Mouse (Mus musculus): ENCODE data around the gene Gm21970. TPM values are rescaled to one million over a fixed set of nuclear protein-coding genes. Genes with fewer than 3 reads are reported as not detected.

Gm21970 gene
- polyA plus RNA-seq, 1 experiment from 2014 or later: not detected

GRCm38 (mm10) chr16:91354599-91354998 is 36.9 kb upstream of the Gm21970 start:
- Histone ChIP-seq H3K27me3 (replicated peaks; ENCODE audit: control insufficient read depth, insufficient read depth, low read length) (peaks cover 23% of the 10 kb centered on the region), H3K4me2 (ENCODE audit: low read length) (no peak overlapping the region), H3K27ac (ENCODE audit: low read length) (no peak overlapping the region), H3K9me3 (ENCODE audit: control insufficient read depth, low read length) (no peaks in the 10 kb centered on the region), H3K9ac (replicated peaks; ENCODE audit: low read depth, low read length) (no peak overlapping the region), H3K36me3 (ENCODE audit: control insufficient read depth, insufficient read depth) (no peaks in the 10 kb centered on the region), H3K4me1 (replicated peaks; ENCODE audit: control insufficient read depth, insufficient read depth, low read length) (no peaks in the 10 kb centered on the region), H3K4me3 (replicated peaks; ENCODE audit: low read length) (no peak overlapping the region)
- no peak for ATAC-seq
- 81% methylated on average over 4 of the region's 4 CpGs for WGBS

DNA sequence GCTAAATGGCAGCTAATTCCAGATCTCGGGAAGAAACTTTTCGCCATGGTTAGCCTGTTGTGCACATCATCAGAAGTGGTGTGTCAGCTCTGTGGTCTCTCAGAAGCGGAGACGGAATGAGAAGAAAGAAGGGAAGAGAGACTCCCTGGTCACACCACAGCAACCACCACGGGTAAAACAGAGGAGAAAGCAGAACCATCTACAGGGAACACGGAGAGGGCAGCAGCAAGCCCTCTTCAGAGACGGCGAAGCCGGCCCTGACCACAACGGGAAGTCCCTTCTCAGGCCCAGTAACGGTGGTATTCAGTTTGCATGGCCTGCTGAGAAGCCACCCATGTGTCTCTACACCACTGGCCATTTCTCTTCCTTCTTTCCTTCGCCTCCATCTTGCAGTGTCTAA is 36.4 kb upstream of the Gm21970 start:
- Histone ChIP-seq H3K4me3 (replicated peaks; ENCODE audit: low read length) (no peak overlapping the region), H3K4me2 (ENCODE audit: low read length) (no peak overlapping the region), H3K27me3 (replicated peaks; ENCODE audit: control insufficient read depth, insufficient read depth, low read length) (peaks cover 23% of the 10 kb centered on the region), H3K9ac (replicated peaks; ENCODE audit: low read depth, low read length) (no peak overlapping the region), H3K4me1 (replicated peaks; ENCODE audit: control insufficient read depth, insufficient read depth, low read length) (no peaks in the 10 kb centered on the region), H3K36me3 (ENCODE audit: control insufficient read depth, insufficient read depth) (no peaks in the 10 kb centered on the region), H3K27ac (ENCODE audit: low read length) (no peak overlapping the region), H3K9me3 (ENCODE audit: control insufficient read depth, low read length) (no peaks in the 10 kb centered on the region)
- no peak for ATAC-seq
- WGBS: 81% methylated on average over 12 of the region's 12 CpGs

DNA sequence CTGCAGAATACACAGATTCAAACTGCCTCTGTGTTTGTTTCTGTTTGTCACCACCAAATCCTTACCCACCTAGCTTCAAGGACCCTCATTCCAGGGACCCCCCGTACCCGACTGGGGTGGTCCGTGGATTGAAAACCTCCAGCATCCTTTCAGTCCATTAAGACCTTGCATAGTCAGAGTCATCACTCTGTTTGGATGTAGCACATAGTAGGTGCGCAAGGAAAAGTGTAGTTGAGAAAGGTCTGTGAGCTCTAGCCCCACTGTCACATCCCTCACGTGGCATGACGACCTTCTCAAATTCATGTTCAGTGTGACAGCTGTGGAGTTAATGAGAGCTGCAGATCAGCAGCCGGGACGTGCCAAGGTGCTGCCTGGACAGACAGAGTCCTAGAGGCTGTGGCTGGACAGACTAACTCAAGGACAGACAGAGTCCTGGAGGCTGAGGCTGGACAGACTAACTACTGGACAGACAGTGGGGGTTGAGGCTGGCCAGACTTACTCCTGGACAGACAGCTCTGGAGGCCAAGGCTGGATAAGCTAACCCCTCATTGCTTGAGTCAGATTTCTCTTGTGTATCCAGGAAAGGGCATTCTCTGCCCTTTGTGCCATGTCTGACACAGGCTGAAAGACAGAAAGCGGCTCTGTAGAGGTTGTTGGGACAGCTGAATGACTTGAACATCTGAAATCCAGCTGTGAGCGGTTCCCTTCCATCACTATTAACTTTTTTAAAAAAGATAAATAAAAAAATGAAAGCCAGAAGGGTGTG is 34.6 kb upstream of the Gm21970 start:
- no peak overlapping the region for H3K27ac ChIP-seq (ENCODE audit: low read length)
- H3K9ac ChIP-seq (replicated peaks; ENCODE audit: low read depth, low read length): no peak overlapping the region
- no peak overlapping the region for H3K4me3 ChIP-seq (replicated peaks; ENCODE audit: low read length)
- ATAC-seq: no peak
- no peaks in the 10 kb centered on the region for H3K9me3 ChIP-seq (ENCODE audit: control insufficient read depth, low read length)
- no peaks in the 10 kb centered on the region for H3K36me3 ChIP-seq (ENCODE audit: control insufficient read depth, insufficient read depth)
- 71% methylated on average over 10 of the region's 10 CpGs for WGBS
- H3K4me2 ChIP-seq (ENCODE audit: low read length): no peak overlapping the region
- no peaks in the 10 kb centered on the region for H3K4me1 ChIP-seq (replicated peaks; ENCODE audit: control insufficient read depth, insufficient read depth, low read length)
- H3K27me3 ChIP-seq (replicated peaks; ENCODE audit: control insufficient read depth, insufficient read depth, low read length): peaks cover 19% of the 10 kb centered on the region

DNA sequence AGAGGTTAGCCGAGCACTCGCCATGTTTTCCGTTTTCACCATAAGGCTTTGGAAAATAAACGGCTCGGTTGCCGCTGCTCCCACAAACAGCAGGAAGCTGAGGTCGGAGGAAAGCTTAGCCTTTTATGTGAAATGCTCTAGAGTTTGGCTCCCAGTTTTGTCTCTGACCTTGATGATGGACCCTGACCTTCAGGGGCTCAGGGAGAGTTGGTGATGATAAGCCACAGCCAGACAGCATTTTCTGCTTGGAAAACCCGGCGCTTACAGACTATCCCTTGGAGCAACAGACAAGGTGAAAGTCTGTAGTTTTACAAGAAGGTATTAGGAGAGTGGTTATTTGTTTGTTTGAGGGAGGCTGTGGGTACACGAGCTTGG is 34.0 kb upstream of the Gm21970 start:
- no peak overlapping the region for H3K4me3 ChIP-seq (replicated peaks; ENCODE audit: low read length)
- 66% methylated on average over 10 of the region's 10 CpGs for WGBS
- no peaks in the 10 kb centered on the region for H3K36me3 ChIP-seq (ENCODE audit: control insufficient read depth, insufficient read depth)
- no peak overlapping the region for H3K9ac ChIP-seq (replicated peaks; ENCODE audit: low read depth, low read length)
- H3K4me2 ChIP-seq (ENCODE audit: low read length): no peak overlapping the region
- no peak for ATAC-seq
- no peak overlapping the region for H3K27ac ChIP-seq (ENCODE audit: low read length)
- peaks cover 19% of the 10 kb centered on the region for H3K27me3 ChIP-seq (replicated peaks; ENCODE audit: control insufficient read depth, insufficient read depth, low read length)
- H3K9me3 ChIP-seq (ENCODE audit: control insufficient read depth, low read length): no peaks in the 10 kb centered on the region
- no peaks in the 10 kb centered on the region for H3K4me1 ChIP-seq (replicated peaks; ENCODE audit: control insufficient read depth, insufficient read depth, low read length)

- Histone ChIP-seq H3K9ac (replicated peaks; ENCODE audit: low read depth, low read length) (no peak overlapping the region; the same call in 1 of the 2 replicates), H3K27ac (ENCODE audit: low read length) (no peak overlapping the region), H3K4me2 (ENCODE audit: low read length) (no peak overlapping the region), H3K36me3 (ENCODE audit: control insufficient read depth, insufficient read depth) (no peaks in the 10 kb centered on the region), H3K9me3 (ENCODE audit: control insufficient read depth, low read length) (no peaks in the 10 kb centered on the region), H3K4me1 (replicated peaks; ENCODE audit: control insufficient read depth, insufficient read depth, low read length) (no peaks in the 10 kb centered on the region; the same call in 1 of the 2 replicates), H3K27me3 (replicated peaks; ENCODE audit: control insufficient read depth, insufficient read depth, low read length) (peaks cover 12% of the 10 kb centered on the region), H3K4me3 (replicated peaks; ENCODE audit: low read length) (no peak overlapping the region)
- whole genome bisulfite sequencing: 36% methylated on average over 8 of the region's 8 CpGs
- ATAC-seq: peak; percentile 73; the same call in 1 of the 2 replicates
Observed at GRCm38 (mm10) chr16:91358555-91358954, 33.0 kb upstream of the Gm21970 start.

- no peaks in the 10 kb centered on the region; the same call in 1 of the 2 replicates for H3K4me1 ChIP-seq (replicated peaks; ENCODE audit: control insufficient read depth, insufficient read depth, low read length)
- WGBS: 91% methylated on average over 13 of the region's 13 CpGs
Observed at GRCm38 (mm10) chr16:91359531-91359930, 32.0 kb upstream of the Gm21970 start.

DNA sequence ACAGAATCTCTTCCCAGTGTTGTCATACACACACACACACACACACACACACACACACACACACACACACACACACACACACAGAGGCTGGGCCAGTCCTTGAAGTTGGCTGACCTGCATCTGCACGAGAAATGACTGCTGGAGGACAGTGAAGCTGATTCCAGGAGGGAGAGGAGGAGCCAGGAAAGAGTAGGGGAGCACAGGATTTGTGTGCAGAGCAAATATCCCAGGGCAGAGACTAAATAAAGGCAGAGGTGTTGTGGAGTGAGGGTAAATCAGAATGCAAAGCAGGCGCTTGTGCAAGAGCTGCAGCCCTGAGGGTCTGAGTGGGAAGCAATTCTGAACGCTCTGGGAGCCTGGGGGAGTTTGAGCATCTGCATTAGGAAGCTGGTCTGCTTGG is 31.4 kb upstream of the Gm21970 start:
- H3K36me3 ChIP-seq (ENCODE audit: control insufficient read depth, insufficient read depth): no peaks in the 10 kb centered on the region

More at GRCm38 (mm10) chr16:91359531-91359930, 32.0 kb upstream of the Gm21970 start:
- Histone ChIP-seq H3K27ac (ENCODE audit: low read length) (no peak overlapping the region), H3K36me3 (ENCODE audit: control insufficient read depth, insufficient read depth) (no peaks in the 10 kb centered on the region), H3K27me3 (replicated peaks; ENCODE audit: control insufficient read depth, insufficient read depth, low read length) (peaks cover 11% of the 10 kb centered on the region; the same call in 1 of the 2 replicates), H3K9ac (replicated peaks; ENCODE audit: low read depth, low read length) (no peak overlapping the region), H3K4me2 (ENCODE audit: low read length) (no peak overlapping the region), H3K4me3 (replicated peaks; ENCODE audit: low read length) (no peak overlapping the region), H3K9me3 (ENCODE audit: control insufficient read depth, low read length) (no peaks in the 10 kb centered on the region)
- ATAC-seq: no peak

DNA sequence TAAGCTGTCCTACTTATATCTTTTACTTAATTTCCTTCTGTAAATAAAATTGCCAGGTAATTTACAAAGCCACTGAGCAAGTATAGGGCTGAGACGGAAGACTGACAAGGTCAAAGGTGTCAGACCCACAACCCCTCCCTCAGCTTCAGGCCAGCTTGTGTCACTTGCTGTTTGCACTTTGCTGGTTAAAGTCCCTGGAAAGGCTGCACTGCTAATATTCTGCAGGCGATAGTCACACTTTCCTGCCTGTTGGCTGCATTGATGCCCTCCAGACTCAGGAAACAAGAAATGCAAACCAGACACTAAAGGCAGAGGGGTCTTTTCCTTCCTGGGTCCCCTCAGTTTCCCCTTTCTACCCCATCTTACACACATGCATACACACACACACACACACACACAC is 29.5 kb upstream of the Gm21970 start:
- H3K36me3 ChIP-seq (ENCODE audit: control insufficient read depth, insufficient read depth): no peaks in the 10 kb centered on the region
- no peak overlapping the region for H3K9ac ChIP-seq (replicated peaks; ENCODE audit: low read depth, low read length)
- no peak for ATAC-seq

More for the DNA sequence above, 31.4 kb upstream of the Gm21970 start:
- H3K4me3 ChIP-seq (replicated peaks; ENCODE audit: low read length): no peak overlapping the region
- 49% methylated on average over 3 of the region's 3 CpGs for WGBS
- no peaks in the 10 kb centered on the region; the same call in 1 of the 2 replicates for H3K4me1 ChIP-seq (replicated peaks; ENCODE audit: control insufficient read depth, insufficient read depth, low read length)
- no peak for ATAC-seq
- no peak overlapping the region for H3K9ac ChIP-seq (replicated peaks; ENCODE audit: low read depth, low read length)
- H3K4me2 ChIP-seq (ENCODE audit: low read length): no peak overlapping the region
- no peaks in the 10 kb centered on the region for H3K9me3 ChIP-seq (ENCODE audit: control insufficient read depth, low read length)
- H3K27ac ChIP-seq (ENCODE audit: low read length): no peak overlapping the region
- H3K27me3 ChIP-seq (replicated peaks; ENCODE audit: control insufficient read depth, insufficient read depth, low read length): peaks cover 8% of the 10 kb centered on the region; the same call in 1 of the 2 replicates

GRCm38 (mm10) chr16:91362616-91363272 is 28.8 kb upstream of the Gm21970 start:
- H3K9me3 ChIP-seq (ENCODE audit: control insufficient read depth, low read length): no peaks in the 10 kb centered on the region
- WGBS: 55% methylated on average over 12 of the region's 12 CpGs
- no peaks in the 10 kb centered on the region for H3K36me3 ChIP-seq (ENCODE audit: control insufficient read depth, insufficient read depth)
- no peak for ATAC-seq
- H3K27ac ChIP-seq (ENCODE audit: low read length): no peak overlapping the region
- H3K9ac ChIP-seq (replicated peaks; ENCODE audit: low read depth, low read length): no peak overlapping the region
- no peaks in the 10 kb centered on the region for H3K27me3 ChIP-seq (replicated peaks; ENCODE audit: control insufficient read depth, insufficient read depth, low read length)
- H3K4me2 ChIP-seq (ENCODE audit: low read length): no peak overlapping the region
- H3K4me1 ChIP-seq (replicated peaks; ENCODE audit: control insufficient read depth, insufficient read depth, low read length): no peaks in the 10 kb centered on the region; the same call in 1 of the 2 replicates
- no peak overlapping the region for H3K4me3 ChIP-seq (replicated peaks; ENCODE audit: low read length)

More for the DNA sequence above, 29.5 kb upstream of the Gm21970 start:
- no peak overlapping the region for H3K4me3 ChIP-seq (replicated peaks; ENCODE audit: low read length)
- WGBS: 78% methylated on average over 2 of the region's 2 CpGs
- no peak overlapping the region for H3K4me2 ChIP-seq (ENCODE audit: low read length)
- H3K27me3 ChIP-seq (replicated peaks; ENCODE audit: control insufficient read depth, insufficient read depth, low read length): 0 out of 2 replicates have a peak, but pooled peaks cover under 1% of the 10 kb centered on the region
- no peak overlapping the region for H3K27ac ChIP-seq (ENCODE audit: low read length)
- H3K4me1 ChIP-seq (replicated peaks; ENCODE audit: control insufficient read depth, insufficient read depth, low read length): no peaks in the 10 kb centered on the region; the same call in 1 of the 2 replicates
- no peaks in the 10 kb centered on the region for H3K9me3 ChIP-seq (ENCODE audit: control insufficient read depth, low read length)

Measured in forebrain, embryonic 16.5 days (tissue).